Mouse (Mus musculus): ENCODE results near the gene Rpf2. TPM values are rescaled to one million over a fixed set of nuclear protein-coding genes. Genes with fewer than 3 reads are reported as not detected.

Gene Rpf2
- total RNA-seq, 1 experiment, result 78.8 TPM

GRCm38 (mm10) chr10:40284997-40285396, 38.2 kb upstream of the Rpf2 start:
- no peak for TF ChIP-seq HCFC1 (IDR thresholded peaks at IDR 0.05; ENCODE audit: borderline replicate concordance, insufficient read depth, low read length)
- no peak for TF ChIP-seq MAFK (IDR thresholded peaks at IDR 0.05; ENCODE audit: insufficient read depth, low read depth, low read length)
- TF ChIP-seq ZC3H11A (IDR thresholded peaks at IDR 0.05; ENCODE audit: borderline replicate concordance, low read depth, low read length), result no peak
- no peak for TF ChIP-seq CHD2 (IDR thresholded peaks at IDR 0.05; ENCODE audit: low read depth, low read length)
- no peak for TF ChIP-seq ZNF384 (IDR thresholded peaks at IDR 0.05; ENCODE audit: low read depth, low read length)
- H3K27ac ChIP-seq (ENCODE audit: insufficient read depth, low read depth, low read length, poor library complexity, severe bottlenecking), result no peak overlapping the region
- in situ Hi-C loops (cut with MboI; ENCODE audit: low sequenced_read_pairs in 2 of 2, unreplicated experiment in 2 of 2), result no loop called here

GRCm38 (mm10) chr10:40284179-40284831, 37.5 kb upstream of the Rpf2 start:
- no peak for DNase-seq (ENCODE audit: low read depth, low spot score)
- Histone ChIP-seq H3K27ac (ENCODE audit: insufficient read depth, low read depth, low read length, poor library complexity, severe bottlenecking) (no peak overlapping the region), H3K9ac (ENCODE audit: insufficient read depth, low read depth, low read length, poor library complexity, severe bottlenecking) (no peak overlapping the region), H3K36me3 (ENCODE audit: control insufficient read depth, insufficient read depth, low read length, poor library complexity, severe bottlenecking) (no peaks in the 10 kb centered on the region; the same call in 1 of the 2 replicates), H3K9me3 (ENCODE audit: control insufficient read depth, insufficient read depth, low read depth, low read length) (no peaks in the 10 kb centered on the region), H3K4me1 (ENCODE audit: control insufficient read depth in 2 of 2, insufficient read depth in 2 of 2, low read length in 2 of 2, poor library complexity in 1 of 2) (peaks cover 0 to 7% of the 10 kb centered on the region in 2 experiments; a peak in 3 of 4 replicates), H3K4me3 (ENCODE audit: insufficient read depth in 1 of 2, low read depth in 1 of 2, low read length in 2 of 2, poor library complexity in 1 of 2, severe bottlenecking in 1 of 2) (no peak overlapping the region)
- TF ChIP-seq ZNF384 (IDR thresholded peaks at IDR 0.05; ENCODE audit: low read depth, low read length), result no peak
- no peak for TF ChIP-seq CHD2 (IDR thresholded peaks at IDR 0.05; ENCODE audit: low read depth, low read length)
- TF ChIP-seq ZC3H11A (IDR thresholded peaks at IDR 0.05; ENCODE audit: borderline replicate concordance, low read depth, low read length), result no peak
- TF ChIP-seq MAFK (IDR thresholded peaks at IDR 0.05; ENCODE audit: insufficient read depth, low read depth, low read length), result no peak
- TF ChIP-seq HCFC1 (IDR thresholded peaks at IDR 0.05; ENCODE audit: borderline replicate concordance, insufficient read depth, low read length), result no peak
- in situ Hi-C loops (cut with MboI; ENCODE audit: low sequenced_read_pairs in 2 of 2, unreplicated experiment in 2 of 2), result no loop called here

More at GRCm38 (mm10) chr10:40284997-40285396, 38.2 kb upstream of the Rpf2 start:
- Histone ChIP-seq H3K4me3 (ENCODE audit: insufficient read depth in 1 of 2, low read depth in 1 of 2, low read length in 2 of 2, poor library complexity in 1 of 2, severe bottlenecking in 1 of 2) (no peak overlapping the region), H3K9me3 (ENCODE audit: control insufficient read depth, insufficient read depth, low read depth, low read length) (no peaks in the 10 kb centered on the region), H3K4me1 (ENCODE audit: control insufficient read depth in 2 of 2, insufficient read depth in 2 of 2, low read length in 2 of 2, poor library complexity in 1 of 2) (peaks cover 0 to 7% of the 10 kb centered on the region in 2 experiments; a peak in 3 of 4 replicates), H3K36me3 (ENCODE audit: control insufficient read depth, insufficient read depth, low read length, poor library complexity, severe bottlenecking) (peaks cover 4% of the 10 kb centered on the region; the same call in 1 of the 2 replicates), H3K9ac (ENCODE audit: insufficient read depth, low read depth, low read length, poor library complexity, severe bottlenecking) (no peak overlapping the region)
- no peak for DNase-seq (ENCODE audit: low read depth, low spot score)

- Histone ChIP-seq H3K9ac (ENCODE audit: insufficient read depth, low read depth, low read length, poor library complexity, severe bottlenecking) (no peak overlapping the region), H3K9me3 (ENCODE audit: control insufficient read depth, insufficient read depth, low read depth, low read length) (no peaks in the 10 kb centered on the region)
- in situ Hi-C loops (cut with MboI; ENCODE audit: low sequenced_read_pairs in 2 of 2, unreplicated experiment in 2 of 2), result no loop called here
These were observed 36.8 kb upstream of the Rpf2 start for GRCm38 (mm10) chr10:40283636-40284035.

GRCm38 (mm10) chr10:40281565-40281964, 34.7 kb upstream of the Rpf2 start:
- in situ Hi-C loops (cut with MboI; ENCODE audit: low sequenced_read_pairs in 2 of 2, unreplicated experiment in 2 of 2), result no loop called here
- TF ChIP-seq ZNF384 (IDR thresholded peaks at IDR 0.05; ENCODE audit: low read depth, low read length) (no peak), CHD2 (IDR thresholded peaks at IDR 0.05; ENCODE audit: low read depth, low read length) (no peak), HCFC1 (IDR thresholded peaks at IDR 0.05; ENCODE audit: borderline replicate concordance, insufficient read depth, low read length) (no peak)
- H3K9ac ChIP-seq (ENCODE audit: insufficient read depth, low read depth, low read length, poor library complexity, severe bottlenecking), result no peak overlapping the region

More at GRCm38 (mm10) chr10:40283636-40284035, 36.8 kb upstream of the Rpf2 start:
- Histone ChIP-seq H3K36me3 (ENCODE audit: control insufficient read depth, insufficient read depth, low read length, poor library complexity, severe bottlenecking) (no peaks in the 10 kb centered on the region; the same call in 1 of the 2 replicates), H3K4me1 (ENCODE audit: control insufficient read depth in 2 of 2, insufficient read depth in 2 of 2, low read length in 2 of 2, poor library complexity in 1 of 2) (peaks cover 0 to 7% of the 10 kb centered on the region in 2 experiments; a peak in 3 of 4 replicates), H3K4me3 (ENCODE audit: insufficient read depth in 1 of 2, low read depth in 1 of 2, low read length in 2 of 2, poor library complexity in 1 of 2, severe bottlenecking in 1 of 2) (no peak overlapping the region), H3K27ac (ENCODE audit: insufficient read depth, low read depth, low read length, poor library complexity, severe bottlenecking) (no peak overlapping the region)
- no peak for TF ChIP-seq ZNF384 (IDR thresholded peaks at IDR 0.05; ENCODE audit: low read depth, low read length)
- TF ChIP-seq HCFC1 (IDR thresholded peaks at IDR 0.05; ENCODE audit: borderline replicate concordance, insufficient read depth, low read length), result no peak
- no peak for TF ChIP-seq ZC3H11A (IDR thresholded peaks at IDR 0.05; ENCODE audit: borderline replicate concordance, low read depth, low read length)
- TF ChIP-seq CHD2 (IDR thresholded peaks at IDR 0.05; ENCODE audit: low read depth, low read length), result no peak
- no peak for TF ChIP-seq MAFK (IDR thresholded peaks at IDR 0.05; ENCODE audit: insufficient read depth, low read depth, low read length)
- no peak for DNase-seq (ENCODE audit: low read depth, low spot score)

More at GRCm38 (mm10) chr10:40281565-40281964, 34.7 kb upstream of the Rpf2 start:
- H3K27ac ChIP-seq (ENCODE audit: insufficient read depth, low read depth, low read length, poor library complexity, severe bottlenecking), result no peak overlapping the region
- peaks cover 0 to 7% of the 10 kb centered on the region in 2 experiments; a peak in 3 of 4 replicates for H3K4me1 ChIP-seq (ENCODE audit: control insufficient read depth in 2 of 2, insufficient read depth in 2 of 2, low read length in 2 of 2, poor library complexity in 1 of 2)
- H3K9me3 ChIP-seq (ENCODE audit: control insufficient read depth, insufficient read depth, low read depth, low read length), result no peaks in the 10 kb centered on the region
- no peaks in the 10 kb centered on the region; the same call in 1 of the 2 replicates for H3K36me3 ChIP-seq (ENCODE audit: control insufficient read depth, insufficient read depth, low read length, poor library complexity, severe bottlenecking)
- H3K4me3 ChIP-seq (ENCODE audit: insufficient read depth in 1 of 2, low read depth in 1 of 2, low read length in 2 of 2, poor library complexity in 1 of 2, severe bottlenecking in 1 of 2), result no peak overlapping the region
- no peak for DNase-seq (ENCODE audit: low read depth, low spot score)

All from ES-E14 (cell line).